Mouse (Mus musculus) liver, postnatal 0 days (tissue): ENCODE measurements around the gene R3hdm4.

Experiments used
- CTCF ChIP-seq: sonication (generic); IDR thresholded peaks from 2 replicates; pipeline ENCODE4 v1.5.1; 2016; ENCODE audit warnings: antibody characterized with exemption, low read depth
- EP300 ChIP-seq: IDR thresholded peaks from 2 replicates; pipeline ENCODE4 v1.6.1; 2016; ENCODE audit warnings: antibody characterized with exemption, low read depth, mild to moderate bottlenecking

- TF ChIP-seq CTCF, result no peak
- no peak for TF ChIP-seq EP300
These were observed 34.7 kb upstream of the R3hdm4 start for GRCm38 (mm10) chr10:79955691-79956090.
